Mouse (Mus musculus) megakaryocyte, embryonic 14.5 days (primary cell): Measurements from ENCODE around the gene Tescl. TPM values are rescaled to one million over a fixed set of nuclear protein-coding genes. Genes with fewer than 3 reads are reported as not detected.

ENCODE experiments used
- H3K27me3 ChIP-seq: replicated peaks from 2 replicates; pipeline ENCODE3; 2012; ENCODE audit warnings: inconsistent platforms
- H3K36me3 ChIP-seq: replicated peaks from 2 replicates; pipeline ENCODE3; 2012; ENCODE audit warnings: low read length, inconsistent platforms, mixed read lengths
- H3K4me1 ChIP-seq: 2 replicates; pipeline ENCODE4 v1.6.1; 2012; ENCODE audit warnings: inconsistent platforms
- H3K4me3 ChIP-seq: replicated peaks from 2 replicates; pipeline ENCODE3; 2012; ENCODE audit warnings: moderate library complexity, mild to moderate bottlenecking, inconsistent platforms
- H3K9me3 ChIP-seq: 2 replicates; pipeline ENCODE4 v1.6.1; 2012; ENCODE audit warnings: inconsistent platforms
- FLI1 ChIP-seq: IDR thresholded peaks from 2 replicates; pipeline ENCODE4 v1.6.1; 2012; ENCODE audit warnings: low read length, inconsistent platforms, mixed read lengths
- GATA1 ChIP-seq: IDR thresholded peaks from 3 replicates; pipeline ENCODE4 v1.6.1; 2012; ENCODE audit warnings: mixed read lengths, low read length, inconsistent platforms, borderline replicate concordance
- polyA plus RNA-seq: library from polyadenylated mRNA; stranded (reverse); fragments of >175 nt; gene quantifications from 2 replicates; pipeline ENCODE4 v1.2.3, GENCODE M21; 2012; ENCODE audit warnings: low replicate concordance; ENCODE audit not compliant: insufficient read depth

The Tescl gene
- not detected in 2 replicates for polyA plus RNA-seq

GRCm38 (mm10) chr7:24333304-24333986, at the start of gene Tescl:
Tescl (minus strand) TSS chr7:24333936.
- Histone ChIP-seq H3K36me3 (no peaks in the 10 kb centered on the region), H3K4me1 (peaks cover 17% of the 10 kb centered on the region), H3K4me3 (peak within 1 kb of the TSS; percentile 77), H3K9me3 (peaks cover 13% of the 10 kb centered on the region), H3K27me3 (peaks cover 40% of the 10 kb centered on the region)
- no peak for TF ChIP-seq FLI1
- no peak for TF ChIP-seq GATA1

- peaks cover 72% of the 10 kb centered on the region for H3K36me3 ChIP-seq
- no peaks in the 10 kb centered on the region for H3K27me3 ChIP-seq
- no peak for TF ChIP-seq GATA1
- TF ChIP-seq FLI1, result no peak
- H3K4me3 ChIP-seq, result no peak overlapping the region
- H3K9me3 ChIP-seq, result no peaks in the 10 kb centered on the region
- H3K4me1 ChIP-seq, result peaks cover 95% of the 10 kb centered on the region
Observed at GRCm38 (mm10) chr7:24382730-24383372, 49.1 kb upstream of the Tescl start.

GRCm38 (mm10) chr7:24380370-24380769, 46.6 kb upstream of the Tescl start:
- Histone ChIP-seq H3K36me3 (peaks cover 85% of the 10 kb centered on the region), H3K9me3 (no peaks in the 10 kb centered on the region), H3K4me3 (no peak overlapping the region), H3K4me1 (peaks cover 85% of the 10 kb centered on the region), H3K27me3 (no peaks in the 10 kb centered on the region)
- no peak for TF ChIP-seq GATA1
- no peak for TF ChIP-seq FLI1

- TF ChIP-seq FLI1 (no peak), GATA1 (no peak)
- Histone ChIP-seq H3K36me3 (peaks cover 80% of the 10 kb centered on the region), H3K4me1 (peaks cover 80% of the 10 kb centered on the region)
Observed at GRCm38 (mm10) chr7:24379934-24380333, 46.2 kb upstream of the Tescl start.

GRCm38 (mm10) chr7:24378049-24378701, 44.4 kb upstream of the Tescl start:
- H3K27me3 ChIP-seq, result no peaks in the 10 kb centered on the region
- no peaks in the 10 kb centered on the region for H3K9me3 ChIP-seq
- peaks cover 70% of the 10 kb centered on the region for H3K36me3 ChIP-seq
- peaks cover 80% of the 10 kb centered on the region for H3K4me1 ChIP-seq
- TF ChIP-seq FLI1 (no peak), GATA1 (no peak)
- H3K4me3 ChIP-seq, result no peak overlapping the region

More at GRCm38 (mm10) chr7:24379934-24380333, 46.2 kb upstream of the Tescl start:
- Histone ChIP-seq H3K4me3 (no peak overlapping the region), H3K9me3 (no peaks in the 10 kb centered on the region), H3K27me3 (no peaks in the 10 kb centered on the region)

DNA sequence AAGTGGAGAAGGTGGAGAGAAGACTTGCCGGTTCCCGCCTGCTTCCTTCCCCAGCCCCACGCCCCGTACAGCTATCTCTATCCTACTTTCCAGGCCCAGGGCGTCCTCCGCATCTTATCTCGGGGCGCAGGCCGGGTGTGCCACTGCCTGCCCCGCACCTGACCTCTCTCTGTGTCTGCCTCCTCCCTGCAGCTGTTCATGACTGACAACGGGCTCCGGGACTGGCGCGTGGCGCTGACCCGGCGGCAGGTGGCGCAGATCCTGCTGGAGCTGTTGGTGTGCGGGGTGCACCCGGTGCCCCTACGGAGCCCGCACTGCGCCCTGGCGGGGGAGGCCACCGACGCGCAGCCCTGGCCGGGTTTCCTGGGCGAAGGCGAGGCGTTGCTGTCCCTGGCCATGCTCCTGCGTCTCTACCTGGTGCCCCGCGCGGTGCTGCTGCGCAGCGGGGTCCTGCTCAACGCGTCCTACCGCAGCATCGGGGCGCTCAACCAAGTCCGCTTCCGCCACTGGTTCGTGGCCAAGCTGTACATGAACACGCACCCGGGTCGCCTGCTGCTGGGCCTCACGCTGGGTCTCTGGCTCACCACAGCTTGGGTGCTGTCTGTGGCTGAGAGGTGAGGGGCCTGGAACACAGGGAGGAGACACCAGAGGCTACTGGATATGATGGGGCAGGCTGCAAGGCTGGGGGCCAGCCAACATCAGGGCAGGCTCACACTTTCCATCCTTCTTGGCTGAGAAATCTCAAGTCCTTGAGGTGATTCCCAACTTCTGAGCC, 43.5 kb upstream of the Tescl start:
- Histone ChIP-seq H3K27me3 (no peaks in the 10 kb centered on the region), H3K4me1 (peaks cover 82% of the 10 kb centered on the region), H3K9me3 (no peaks in the 10 kb centered on the region), H3K36me3 (peaks cover 64% of the 10 kb centered on the region), H3K4me3 (peak overlapping the region; percentile 84)
- no peak for TF ChIP-seq GATA1

DNA sequence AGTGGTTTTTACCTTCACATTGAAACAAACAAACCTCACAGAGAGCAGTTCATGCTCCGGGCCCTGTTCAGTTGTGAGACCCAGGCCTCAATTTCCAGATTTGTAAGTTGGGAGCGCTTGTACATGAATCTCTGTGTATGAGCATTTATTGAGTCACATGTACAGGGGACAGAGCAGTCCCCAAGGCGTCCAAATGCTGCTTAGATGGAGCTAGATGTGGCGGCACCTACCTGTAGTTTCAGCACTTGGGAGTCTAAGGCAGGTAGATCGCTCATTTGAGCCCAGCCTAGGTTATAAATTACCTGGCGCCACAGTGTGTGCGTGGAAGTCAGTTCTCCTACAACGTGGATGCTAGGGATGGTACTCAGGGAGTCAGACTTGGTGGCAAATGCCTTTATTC, 42.7 kb upstream of the Tescl start:
- Histone ChIP-seq H3K4me3 (no peak overlapping the region), H3K27me3 (no peaks in the 10 kb centered on the region), H3K36me3 (peaks cover 56% of the 10 kb centered on the region), H3K4me1 (peaks cover 82% of the 10 kb centered on the region), H3K9me3 (no peaks in the 10 kb centered on the region)
- TF ChIP-seq FLI1 (no peak), GATA1 (no peak)

DNA sequence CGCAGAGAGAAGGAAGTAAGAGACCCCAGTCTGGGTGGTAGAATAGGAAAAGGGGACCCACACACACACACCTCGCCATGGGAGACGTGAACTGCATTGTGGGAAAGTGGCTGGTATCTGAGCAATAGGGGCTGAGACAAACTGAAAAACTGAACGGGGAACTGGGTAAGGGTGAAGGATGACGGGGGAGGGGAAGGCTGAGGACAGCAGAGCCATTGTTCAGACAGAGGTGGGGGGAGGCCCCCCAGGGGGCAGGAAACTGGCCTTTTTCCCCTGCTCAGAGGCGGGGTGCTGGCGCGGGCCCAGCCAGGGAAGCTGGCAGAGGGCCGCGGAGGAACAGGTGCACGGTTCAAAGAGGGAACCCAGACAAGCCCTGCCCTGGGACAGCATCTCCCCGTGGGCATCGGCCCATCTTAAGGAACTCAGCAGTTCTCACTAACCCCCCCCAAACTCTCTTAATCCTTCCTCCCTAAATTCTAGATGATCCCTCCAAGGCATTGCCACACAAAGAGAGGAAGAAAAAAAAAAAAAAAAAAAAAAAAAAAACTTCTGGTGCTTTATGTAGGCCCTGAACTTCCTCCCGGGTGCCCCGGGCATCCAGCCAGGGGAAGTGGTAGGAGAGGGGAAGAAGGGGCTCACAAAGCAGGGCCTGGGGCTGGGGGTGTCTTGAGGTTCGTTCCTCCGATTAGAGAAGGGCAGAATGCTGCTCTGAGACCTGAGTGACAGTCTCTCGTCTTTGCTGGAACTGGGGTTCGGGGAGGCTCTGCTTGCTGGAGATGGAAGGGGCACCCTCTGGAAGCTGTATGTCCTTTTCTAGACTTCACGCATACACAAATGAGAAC, 40.0 kb upstream of the Tescl start:
- no peaks in the 10 kb centered on the region for H3K9me3 ChIP-seq
- peaks cover 84% of the 10 kb centered on the region for H3K4me1 ChIP-seq
- H3K36me3 ChIP-seq, result peaks cover 31% of the 10 kb centered on the region
- TF ChIP-seq FLI1, result no peak
- TF ChIP-seq GATA1, result no peak
- peak overlapping the region; percentile 85 for H3K4me3 ChIP-seq
- no peaks in the 10 kb centered on the region for H3K27me3 ChIP-seq

- H3K36me3 ChIP-seq, result peaks cover 22% of the 10 kb centered on the region
- TF ChIP-seq FLI1 (no peak), GATA1 (no peak)
- H3K4me3 ChIP-seq, result peak overlapping the region; percentile 88
- no peaks in the 10 kb centered on the region for H3K9me3 ChIP-seq
- H3K4me1 ChIP-seq, result peaks cover 77% of the 10 kb centered on the region
- no peaks in the 10 kb centered on the region for H3K27me3 ChIP-seq
Observed at GRCm38 (mm10) chr7:24372786-24373185, 39.0 kb upstream of the Tescl start.
